Mouse (Mus musculus) kidney, postnatal 25 days (tissue): Measurements from ENCODE around the gene Phc2.
A peak's percentile ranks its signal among the peaks of the same experiment; 100 is the strongest.

Experiments
- DNase-seq, 2 experiments: peaks; one replicate each; pipeline ENCODE4 v3.0.0; 2021; ENCODE audit warnings: mixed read lengths in 2 of 2

Gene Phc2

GRCm38 (mm10) chr4:128692149-128692925 lies 37.8 kb downstream of the Phc2 start:
- DNase-seq: no peak

- no peak for DNase-seq
Observed at GRCm38 (mm10) chr4:128693207-128693606, 38.7 kb downstream of the Phc2 start.

GRCm38 (mm10) chr4:128694315-128694714 lies 39.8 kb downstream of the Phc2 start:
- DNase-seq: no peak

GRCm38 (mm10) chr4:128695149-128695548 lies 40.6 kb downstream of the Phc2 start:
- no peak for DNase-seq

- peak; percentile 48 to 77 for DNase-seq
Observed at GRCm38 (mm10) chr4:128698011-128698861, 43.7 kb downstream of the Phc2 start.

- DNase-seq: no peak
Observed at GRCm38 (mm10) chr4:128699916-128700315, 45.4 kb downstream of the Phc2 start.

- no peak for DNase-seq
Observed at GRCm38 (mm10) chr4:128700543-128700942, 46.0 kb downstream of the Phc2 start.

GRCm38 (mm10) chr4:128705138-128705720 lies 50.7 kb downstream of the Phc2 start:
- no peak for DNase-seq

GRCm38 (mm10) chr4:128706626-128707025 lies 52.1 kb downstream of the Phc2 start:
- peak; percentile 39 to 65 for DNase-seq

- DNase-seq: no peak
Observed at GRCm38 (mm10) chr4:128707384-128707783, 52.9 kb downstream of the Phc2 start.

GRCm38 (mm10) chr4:128709061-128709780 lies 54.7 kb downstream of the Phc2 start:
- no peak for DNase-seq

GRCm38 (mm10) chr4:128709781-128710166 lies 55.3 kb downstream of the Phc2 start:
- no peak for DNase-seq

- no peak for DNase-seq
Observed at GRCm38 (mm10) chr4:128710286-128710685, 55.8 kb downstream of the Phc2 start.

GRCm38 (mm10) chr4:128710800-128711199 lies 56.3 kb downstream of the Phc2 start:
- DNase-seq: no peak

GRCm38 (mm10) chr4:128711455-128712135 lies 57.1 kb downstream of the Phc2 start:
- peak; percentile 91 to 92 for DNase-seq

GRCm38 (mm10) chr4:128712136-128712655 lies 57.7 kb downstream of the Phc2 start:
- DNase-seq: peak in 1 of 2 experiments; percentile 48

GRCm38 (mm10) chr4:128712941-128713340 lies 58.4 kb downstream of the Phc2 start:
- DNase-seq: no peak

GRCm38 (mm10) chr4:128715241-128716204 lies 61.0 kb downstream of the Phc2 start:
- no peak for DNase-seq

GRCm38 (mm10) chr4:128716279-128716678 lies 61.8 kb downstream of the Phc2 start:
- DNase-seq: no peak

GRCm38 (mm10) chr4:128716731-128717130 lies 62.2 kb downstream of the Phc2 start:
- DNase-seq: no peak

- DNase-seq: peak; percentile 76 to 82
Observed at GRCm38 (mm10) chr4:128720110-128720509, 65.6 kb downstream of the Phc2 start.
